Mouse (Mus musculus) CH12.LX (cell line): ENCODE measurements around the gene 3830406C13Rik. TPM values are rescaled to one million over a fixed set of nuclear protein-coding genes. Genes with fewer than 3 reads are reported as not detected.

Experiments
- DNase-seq: peaks from one replicate; pipeline ENCODE4 v3.0.0-alpha.2; 2013; ENCODE audit errors: extremely low read depth
- H3K27ac ChIP-seq: 2 replicates; pipeline ENCODE4 v1.5.1; 2012; ENCODE audit warnings: low read depth, mild to moderate bottlenecking, control low read depth, moderate library complexity; ENCODE audit not compliant: insufficient read depth
- H3K27me3 ChIP-seq: replicated peaks from 2 replicates; pipeline ENCODE3; 2012; ENCODE audit warnings: inconsistent platforms
- H3K36me3 ChIP-seq, 2 experiments: replicated peaks in 1 of 2; 2 replicates each; pipeline versions ENCODE3 to v1.6.1; 2012; ENCODE audit warnings: inconsistent platforms in 1 of 2, low read length in 1 of 2, mild to moderate bottlenecking in 1 of 2, mixed read lengths in 1 of 2, moderate library complexity in 1 of 2; ENCODE audit not compliant: control insufficient read depth in 1 of 2, insufficient read depth in 1 of 2
- H3K4me1 ChIP-seq, 2 experiments: 2 replicates each; pipeline ENCODE4 v1.6.1; 2012; ENCODE audit warnings: inconsistent platforms in 1 of 2, moderate library complexity in 1 of 2; ENCODE audit not compliant: insufficient read depth in 2 of 2, control insufficient read depth in 1 of 2
- H3K4me2 ChIP-seq: 2 replicates; pipeline ENCODE4 v1.6.1; 2012; ENCODE audit warnings: low read depth, mild to moderate bottlenecking, control low read depth; ENCODE audit not compliant: poor library complexity, insufficient read depth, severe bottlenecking
- H3K4me3 ChIP-seq, 3 experiments: fragments of 150-350 bp in 1 of 3; sonication (generic) in 1 of 3; replicated peaks in 1 of 3; 2 replicates each; pipeline versions ENCODE3 to v1.5.1; 2011 to 2012; ENCODE audit warnings: low read depth in 2 of 3, low read length in 2 of 3, mild to moderate bottlenecking in 2 of 3, moderate library complexity in 2 of 3, control low read depth in 1 of 3, improper control_type of control experiment in 1 of 3, inconsistent platforms in 1 of 3, mixed read lengths in 1 of 3; ENCODE audit not compliant: poor library complexity in 1 of 3
- H3K79me2 ChIP-seq: replicated peaks from 2 replicates; pipeline ENCODE4 v1.6.1; 2012; ENCODE audit warnings: mild to moderate bottlenecking, moderate library complexity; ENCODE audit not compliant: control insufficient read depth, poor library complexity, insufficient read depth, severe bottlenecking; ENCODE audit errors: extremely low read depth
- H3K9ac ChIP-seq: 2 replicates; pipeline ENCODE4 v1.6.1; 2012; ENCODE audit warnings: low read depth, mild to moderate bottlenecking, control low read depth, moderate library complexity; ENCODE audit not compliant: insufficient read depth
- H3K9me3 ChIP-seq: replicated peaks from 2 replicates; pipeline ENCODE3; 2012; ENCODE audit warnings: low read length, inconsistent platforms, mixed read lengths
- CHD1 ChIP-seq: IDR thresholded peaks from 2 replicates; pipeline ENCODE4 v1.6.1; 2012; ENCODE audit warnings: low read depth, low read length, improper control_type of control experiment, inconsistent platforms
- CHD2 ChIP-seq: IDR thresholded peaks from 2 replicates; pipeline ENCODE4 v1.6.1; 2011; ENCODE audit warnings: low read length, improper control_type of control experiment
- CTCF ChIP-seq, 2 experiments: IDR thresholded peaks in 1 of 2; conservative IDR thresholded peaks in 1 of 2; 2 replicates each; pipeline ENCODE4 v1.5.1; 2011 to 2012; ENCODE audit warnings: low read depth in 2 of 2, low read length in 2 of 2, improper control_type of control experiment in 1 of 2, inconsistent platforms in 1 of 2, mild to moderate bottlenecking in 1 of 2, moderate library complexity in 1 of 2
- ETS1 ChIP-seq: conservative IDR thresholded peaks from 2 replicates; pipeline ENCODE4 v1.6.1; 2012; ENCODE audit warnings: low read depth, mild to moderate bottlenecking, inconsistent platforms, low read length, improper control_type of control experiment, moderate library complexity
- GABPA ChIP-seq: IDR thresholded peaks from 2 replicates; pipeline ENCODE4 v1.6.1; 2012; ENCODE audit warnings: low read depth, low read length, improper control_type of control experiment, inconsistent platforms; ENCODE audit not compliant: insufficient replicate concordance
- JUN ChIP-seq: IDR thresholded peaks from 2 replicates; pipeline ENCODE4 v1.6.1; 2011; ENCODE audit warnings: low read depth, mild to moderate bottlenecking, low read length, improper control_type of control experiment, moderate library complexity; ENCODE audit not compliant: insufficient read depth
- JUND ChIP-seq: conservative IDR thresholded peaks from 2 replicates; pipeline ENCODE4 v1.6.1; 2011; ENCODE audit warnings: low read depth, low read length, improper control_type of control experiment
- MEF2A ChIP-seq: IDR thresholded peaks from 2 replicates; pipeline ENCODE4 v1.6.1; 2014; ENCODE audit warnings: low read depth, mild to moderate bottlenecking, inconsistent platforms, low read length, improper control_type of control experiment, borderline replicate concordance
- MXI1 ChIP-seq: IDR thresholded peaks from 2 replicates; pipeline ENCODE4 v1.6.1; 2011; ENCODE audit warnings: mild to moderate bottlenecking, low read depth, low read length, improper control_type of control experiment
- NELFE ChIP-seq: IDR thresholded peaks from 2 replicates; pipeline ENCODE4 v1.6.1; 2011; ENCODE audit warnings: low read depth, low read length, improper control_type of control experiment
- PAX5 ChIP-seq: IDR thresholded peaks from 2 replicates; pipeline ENCODE4 v1.6.1; 2012; ENCODE audit warnings: low read length, inconsistent platforms, mixed read lengths
- POLR2AphosphoS2 ChIP-seq: IDR thresholded peaks from 2 replicates; pipeline ENCODE4 v1.6.1; 2011; ENCODE audit warnings: low read depth, low read length, improper control_type of control experiment
- RAD21 ChIP-seq: IDR thresholded peaks from 2 replicates; pipeline ENCODE4 v1.6.1; 2011; ENCODE audit warnings: low read depth, mild to moderate bottlenecking, low read length, improper control_type of control experiment, moderate library complexity
- SMC3 ChIP-seq: IDR thresholded peaks from 2 replicates; pipeline ENCODE4 v1.6.1; 2011; ENCODE audit warnings: low read depth, low read length, improper control_type of control experiment
- TBP ChIP-seq: conservative IDR thresholded peaks from 2 replicates; pipeline ENCODE4 v1.6.1; 2011; ENCODE audit warnings: low read depth, low read length, improper control_type of control experiment
- TCF12 ChIP-seq: IDR thresholded peaks from 2 replicates; pipeline ENCODE4 v1.6.1; 2014; ENCODE audit warnings: low read depth, mild to moderate bottlenecking, inconsistent platforms, low read length, improper control_type of control experiment
- UBTF ChIP-seq: IDR thresholded peaks from 2 replicates; pipeline ENCODE4 v1.6.1; 2012; ENCODE audit warnings: low read depth, mild to moderate bottlenecking, inconsistent platforms, low read length, improper control_type of control experiment, moderate library complexity
- ZKSCAN1 ChIP-seq: IDR thresholded peaks from 2 replicates; pipeline ENCODE4 v1.6.1; 2012; ENCODE audit warnings: low read depth, inconsistent platforms, low read length, improper control_type of control experiment, borderline replicate concordance
- ZNF384 ChIP-seq: IDR thresholded peaks from 2 replicates; pipeline ENCODE4 v1.6.1; 2012; ENCODE audit warnings: low read depth, low read length, improper control_type of control experiment, inconsistent platforms
- dilution Hi-C: fragments of 300-500 bp; cut with MboI; formaldehyde crosslinking; loops from 2 replicates; pipeline ENCODE4 v1.14.3; 2020; ENCODE audit warnings: low sequenced_read_pairs; ENCODE audit not compliant: extremely low pct_unique_long_range_greater_than_20kb, extremely low pct_ligation_motif_present
- in situ Hi-C: fragments of 300-500 bp; cut with MboI; formaldehyde crosslinking; loops from 3 replicates; pipeline ENCODE4 v1.14.3; 2019; ENCODE audit warnings: low sequenced_read_pairs, low pct_ligation_motif_present, low pct_unique_long_range_greater_than_20kb, mixed read lengths
- polyA plus RNA-seq: library from polyadenylated mRNA; unstranded; fragments of >175 nt; gene quantifications from 2 replicates; pipeline ENCODE4 v1.2.1, GENCODE M21; 2012; ENCODE audit warnings: low read depth; ENCODE audit not compliant: insufficient read length
- total RNA-seq, 2 experiments: library from RNA; depleted of rRNA; stranded (reverse); fragments of 300-350 nt in 1 of 2; fragments of >200 nt in 1 of 2; gene quantifications; 2 replicates each; pipeline ENCODE4 v1.2.3; 2012 to 2014

Gene 3830406C13Rik
- total and polyA plus RNA-seq, 3 experiments: 14.5 to 28.7 (median 27.8) TPM

DNA sequence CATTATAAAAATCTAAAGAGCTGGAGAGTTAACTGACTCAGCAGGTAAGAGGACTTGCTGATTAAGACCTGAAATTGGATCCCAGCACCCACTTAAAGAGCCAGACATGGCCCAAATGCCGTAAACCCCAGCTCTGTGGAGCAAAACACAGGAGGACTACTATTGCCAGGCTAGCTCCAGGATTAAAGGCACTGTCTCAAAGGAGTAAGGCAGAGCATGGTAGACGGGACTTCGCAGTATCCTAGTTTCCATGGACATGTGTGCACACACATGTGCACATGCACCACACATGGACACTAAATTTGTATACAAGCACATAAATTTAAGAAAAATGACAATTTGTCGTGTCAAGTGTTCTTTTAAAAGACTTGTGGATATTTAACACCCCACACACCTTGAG lies 16.3 kb downstream of the 3830406C13Rik start:
- no peaks in the 10 kb centered on the region for H3K79me2 ChIP-seq
- no peak overlapping the region for H3K9ac ChIP-seq
- DNase-seq: no peak
- no peaks in the 10 kb centered on the region for H3K27me3 ChIP-seq
- in situ Hi-C loops: loop anchor here (25.0 kb wide), 1 partner anchor 237 kb away; no protein-coding TSS in a partner anchor
- H3K36me3 ChIP-seq: peaks cover 36 to 75% of the 10 kb centered on the region in 2 experiments
- dilution Hi-C loops: no loop called here
- TF ChIP-seq MXI1 (no peak), TBP (no peak), MEF2A (no peak), JUND (no peak), PAX5 (no peak), ZKSCAN1 (no peak), TCF12 (no peak), RAD21 (no peak)
- no peak overlapping the region for H3K4me2 ChIP-seq
- H3K4me3 ChIP-seq: no peak overlapping the region
- H3K9me3 ChIP-seq: no peaks in the 10 kb centered on the region
- H3K4me1 ChIP-seq: no peaks in the 10 kb centered on the region
- H3K27ac ChIP-seq: no peak overlapping the region

DNA sequence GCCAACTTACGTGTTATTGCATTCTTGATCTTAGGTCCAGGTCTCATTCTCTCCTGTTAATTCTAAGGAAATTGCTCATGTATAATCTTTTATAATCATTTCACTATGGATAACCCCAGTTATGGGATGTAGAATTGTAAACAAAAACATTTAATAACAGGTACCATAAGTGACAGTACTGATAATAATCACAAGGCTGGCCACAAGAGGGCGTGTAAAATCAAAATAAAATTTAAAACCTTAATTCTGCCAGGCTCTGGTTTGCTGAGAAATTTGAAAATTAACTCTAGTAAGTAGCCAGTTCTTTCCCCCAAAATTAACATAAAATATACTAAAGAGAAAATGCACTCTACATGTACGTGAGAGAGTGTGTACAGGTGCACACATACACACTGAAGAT lies 16.7 kb downstream of the 3830406C13Rik start:
- TF ChIP-seq CTCF (conservative IDR thresholded peaks at IDR 0.05 in 1 of 2, IDR thresholded peaks at IDR 0.05 in 1 of 2; ENCODE audit: low read depth in 2 of 2, low read length in 2 of 2) (peak in 1 of 2 experiments; percentile 32; a peak in 2 of 4 replicates), CHD2 (no peak), SMC3 (peak; percentile 16; the same call in 1 of the 2 replicates), ZNF384 (no peak), CHD1 (no peak), NELFE (no peak), GABPA (no peak), JUN (no peak), ETS1 (no peak), POLR2AphosphoS2 (no peak), UBTF (no peak)
- Histone ChIP-seq H3K36me3 (peaks cover 34 to 72% of the 10 kb centered on the region in 2 experiments), H3K27me3 (no peaks in the 10 kb centered on the region), H3K79me2 (no peaks in the 10 kb centered on the region), H3K9ac (no peak overlapping the region), H3K4me3 (no peak overlapping the region), H3K9me3 (no peaks in the 10 kb centered on the region), H3K4me2 (no peak overlapping the region), H3K27ac (no peak overlapping the region), H3K4me1 (no peaks in the 10 kb centered on the region)
- in situ Hi-C loops: loop anchor here (25.0 kb wide), 1 partner anchor 237 kb away; no protein-coding TSS in a partner anchor
- dilution Hi-C loops: no loop called here
- DNase-seq: no peak
